Mouse (Mus musculus) kidney, adult 8-10 months (tissue): ENCODE measurements around the gene Smc4.
"Not testable (repeated sequence)": the region's sequence is repeated elsewhere in the genome, so short reads cannot be mapped to it uniquely, and the experiment has no call there.

Source experiments
- DNase-seq, 2 experiments: peaks; one replicate each; pipeline ENCODE4 v3.0.0; 2022

Gene Smc4

GRCm38 (mm10) chr3:69018635-69019034, 14.1 kb downstream of the Smc4 start:
- DNase-seq: not testable (repeated sequence)

DNA sequence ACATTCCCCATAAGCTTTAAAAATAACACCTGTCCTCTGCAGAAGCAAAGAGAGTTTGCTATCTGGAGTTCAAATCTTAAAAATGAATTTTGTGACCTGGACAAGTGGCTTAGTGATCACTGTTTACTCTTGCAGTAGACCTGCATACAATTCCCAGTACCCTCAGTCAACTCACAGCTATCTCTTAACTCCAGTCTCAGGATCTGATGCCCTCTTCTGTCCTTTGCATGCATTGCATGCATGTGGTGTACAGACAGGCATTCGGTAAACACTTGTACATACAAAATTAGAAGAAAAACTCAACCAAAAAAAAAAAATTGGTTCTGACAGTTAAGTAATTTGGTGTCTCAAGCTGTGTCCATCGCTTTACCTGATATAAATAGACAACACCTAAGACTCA, 15.7 kb downstream of the Smc4 start:
- peak in 1 of 2 experiments; percentile 9 for DNase-seq

DNA sequence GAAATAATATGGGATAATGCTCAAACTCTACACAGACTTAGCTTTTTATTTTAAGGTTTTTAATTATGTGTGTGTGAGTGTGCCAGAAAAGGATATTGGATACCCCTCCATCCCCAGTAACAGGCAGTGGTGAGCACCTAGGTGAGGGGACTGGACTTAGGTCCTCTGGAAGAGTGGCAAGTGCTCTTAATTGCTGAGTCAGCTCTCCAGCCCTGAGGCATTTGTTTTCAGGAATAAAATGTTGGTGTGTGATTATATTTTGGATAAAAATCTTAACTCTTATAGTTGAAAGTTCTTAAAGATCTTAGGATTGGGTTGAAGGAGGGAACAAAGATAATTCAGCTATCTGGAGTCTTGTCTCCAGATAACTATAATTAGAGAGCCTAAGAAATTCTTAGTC, 16.2 kb downstream of the Smc4 start:
- DNase-seq: no peak

- no peak for DNase-seq
Measured at GRCm38 (mm10) chr3:69026133-69026783, 21.7 kb downstream of the Smc4 start.

GRCm38 (mm10) chr3:69040105-69040504, 35.6 kb downstream of the Smc4 start:
- DNase-seq: no peak

DNA sequence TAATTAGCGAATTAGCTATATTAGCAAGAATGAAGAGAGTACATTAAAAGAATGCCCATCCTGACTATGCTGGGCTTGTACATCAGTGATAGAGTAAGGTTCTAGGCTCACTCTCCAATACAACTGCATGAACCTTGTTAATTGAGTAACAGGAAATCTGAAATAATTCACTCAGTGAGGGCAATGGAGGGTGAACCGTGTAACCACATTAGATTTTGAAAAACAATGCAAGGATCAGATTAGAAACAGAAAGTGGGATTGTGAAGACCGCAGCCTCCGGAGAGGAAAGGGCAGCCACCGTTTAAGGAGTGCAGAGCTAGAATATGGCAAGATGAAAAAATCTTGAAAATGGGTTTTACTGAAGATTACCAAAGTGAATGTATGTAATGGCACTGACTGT, 36.8 kb downstream of the Smc4 start:
- DNase-seq: no peak

GRCm38 (mm10) chr3:69044167-69044591, 39.6 kb downstream of the Smc4 start:
- DNase-seq: no peak

DNA sequence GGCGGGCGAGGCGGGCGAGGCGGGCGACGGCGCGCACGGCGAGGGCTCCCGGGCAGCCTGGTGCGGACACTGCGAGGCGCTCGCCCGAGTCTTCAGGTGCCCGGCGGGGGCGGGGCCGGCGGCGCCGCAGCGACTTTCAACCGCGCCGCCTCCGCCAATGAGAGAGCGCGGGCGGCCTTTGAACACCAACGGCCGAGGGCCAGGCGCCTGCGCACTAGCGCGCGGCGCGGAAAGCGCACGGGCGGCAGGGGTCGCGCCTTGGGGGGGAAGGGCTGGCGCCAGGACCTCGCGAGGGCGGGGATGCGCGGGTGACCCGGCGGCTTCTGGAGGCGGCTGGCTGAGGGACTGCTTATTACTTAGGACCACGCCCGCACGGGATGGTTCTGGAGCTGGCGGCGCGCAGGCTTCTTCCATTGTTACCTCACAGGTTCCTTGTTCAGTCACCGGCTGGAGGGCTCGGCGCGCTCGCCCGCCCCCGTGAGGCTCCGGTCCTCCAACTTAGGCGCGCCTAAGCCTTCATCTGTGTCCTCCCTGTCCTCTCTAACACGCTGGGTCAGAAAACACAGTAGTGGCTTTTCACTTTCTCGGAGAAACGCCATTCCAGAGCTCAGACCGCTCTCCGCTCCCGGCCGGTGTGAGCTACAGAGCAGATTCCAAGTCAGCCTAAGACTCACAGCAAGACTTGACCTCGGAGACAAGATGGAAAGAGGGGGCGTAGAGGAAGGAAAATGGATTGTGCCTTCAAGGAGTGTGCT, 40.3 kb downstream of the Smc4 start, which contains the start of gene Trim59:
Trim59 (minus strand) TSS at position 111 of the 755 bp plus-strand sequence.
- peak; percentile 86 to 89 for DNase-seq

GRCm38 (mm10) chr3:69045400-69045703, 40.8 kb downstream of the Smc4 start:
- DNase-seq: no peak

- DNase-seq: no peak
Measured at GRCm38 (mm10) chr3:69045750-69046149, 41.2 kb downstream of the Smc4 start.

GRCm38 (mm10) chr3:69046509-69046908, 42.0 kb downstream of the Smc4 start:
- DNase-seq: no peak

DNA sequence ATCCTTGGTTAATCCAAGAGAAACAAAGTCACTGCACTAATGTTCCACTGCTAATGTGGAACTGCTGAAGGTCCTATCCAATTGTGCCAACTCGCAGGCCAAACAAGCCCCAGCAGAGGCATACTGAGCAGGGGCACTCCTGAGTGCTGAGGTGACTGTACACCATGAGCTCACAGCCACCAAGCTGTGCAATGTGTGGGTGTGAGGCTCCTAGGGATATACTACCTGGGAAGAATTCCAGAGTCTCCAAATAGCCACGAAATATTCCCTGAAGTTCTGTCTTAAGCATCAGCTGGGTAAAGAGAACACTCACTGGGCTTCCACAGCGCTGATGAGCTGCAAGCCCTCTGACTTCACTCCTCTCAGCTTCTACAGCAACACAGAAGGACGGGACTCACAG, 43.1 kb downstream of the Smc4 start:
- no peak for DNase-seq

- DNase-seq: no peak
Measured at GRCm38 (mm10) chr3:69049011-69049410, 44.5 kb downstream of the Smc4 start.

- no peak for DNase-seq
Measured at GRCm38 (mm10) chr3:69051894-69052293, 47.4 kb downstream of the Smc4 start.

DNA sequence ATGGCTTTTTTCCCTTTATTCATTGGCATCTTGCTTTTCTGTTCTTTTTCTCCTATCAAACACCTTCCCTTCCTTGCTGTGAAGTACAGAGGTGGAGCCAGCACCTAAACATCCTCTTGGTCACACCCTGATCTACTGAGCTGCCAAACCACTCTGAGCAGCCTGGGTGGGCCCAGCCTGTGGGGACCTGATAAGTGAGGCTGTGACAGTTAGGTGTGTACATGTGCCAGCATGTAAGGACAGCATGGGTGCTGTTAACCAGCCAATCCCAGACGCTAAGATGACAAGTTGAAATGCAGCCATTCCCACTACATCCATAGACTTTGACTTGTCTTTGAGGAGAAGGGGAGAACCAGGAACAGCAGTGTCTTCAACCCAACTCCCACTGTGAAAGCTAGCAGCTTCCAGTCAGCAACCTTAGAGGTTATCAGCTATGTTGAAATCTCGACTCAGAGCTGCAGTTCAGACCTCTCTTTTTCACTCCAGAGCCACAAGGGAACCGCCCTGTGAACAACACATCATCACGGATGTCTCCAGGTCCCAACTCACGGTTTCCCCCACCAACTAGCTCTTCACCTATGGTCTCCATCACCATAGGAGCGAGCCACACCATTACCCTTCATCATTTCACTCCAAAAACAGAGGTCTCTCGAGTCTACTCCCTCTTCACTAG, 50.4 kb downstream of the Smc4 start:
- no peak for DNase-seq

DNA sequence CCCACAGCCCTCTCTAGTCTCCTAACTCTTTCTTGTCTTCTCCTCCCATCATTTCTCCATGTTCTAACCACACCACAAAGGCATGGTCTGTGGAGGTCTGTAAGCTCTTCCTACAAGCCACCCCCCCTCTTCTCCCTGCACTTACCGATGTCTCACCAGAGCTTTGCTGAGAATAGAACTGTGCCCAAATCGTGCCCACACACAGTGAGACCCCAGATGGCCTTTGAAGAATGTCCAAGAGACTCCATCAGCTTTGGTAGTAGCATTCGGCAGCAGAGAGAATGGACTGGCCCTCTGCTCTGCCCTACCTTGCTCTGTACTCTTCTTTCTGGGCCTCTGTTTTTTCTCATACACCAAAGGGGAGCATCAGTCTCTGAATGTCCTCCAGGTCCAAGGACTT, 51.3 kb downstream of the Smc4 start:
- DNase-seq: no peak

DNA sequence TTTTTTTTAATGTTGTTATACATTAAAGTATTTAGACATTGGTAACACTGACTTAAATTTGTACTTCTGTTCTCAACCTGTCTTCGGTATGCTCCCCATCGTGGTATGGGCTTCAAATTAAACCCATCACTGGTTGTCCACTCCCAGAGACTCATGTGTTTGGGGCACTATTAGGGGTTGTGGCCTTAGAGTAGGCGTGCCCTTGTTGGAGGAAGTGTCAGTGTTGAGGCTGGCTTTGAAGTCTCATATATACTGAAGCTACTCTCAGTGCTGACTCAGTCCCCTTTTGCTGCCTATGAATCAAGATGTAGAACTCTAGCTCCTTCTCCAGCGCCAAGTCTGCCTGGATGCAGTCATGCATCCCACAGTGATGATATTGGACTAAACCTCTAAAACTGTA, 56.1 kb downstream of the Smc4 start:
- DNase-seq: no peak

- no peak for DNase-seq
Measured at GRCm38 (mm10) chr3:69062764-69063163, 58.2 kb downstream of the Smc4 start.

- no peak for DNase-seq
Measured at GRCm38 (mm10) chr3:69064005-69064404, 59.5 kb downstream of the Smc4 start.
